Mouse (Mus musculus): ENCODE data around the gene Vezt. TPM values are rescaled to one million over a fixed set of nuclear protein-coding genes. Genes with fewer than 3 reads are reported as not detected.
A peak's percentile ranks its signal among the peaks of the same experiment; 100 is the strongest.

The Vezt gene
- polyA plus RNA-seq, 1 experiment from 2014 or later: 21.1 TPM

DNA sequence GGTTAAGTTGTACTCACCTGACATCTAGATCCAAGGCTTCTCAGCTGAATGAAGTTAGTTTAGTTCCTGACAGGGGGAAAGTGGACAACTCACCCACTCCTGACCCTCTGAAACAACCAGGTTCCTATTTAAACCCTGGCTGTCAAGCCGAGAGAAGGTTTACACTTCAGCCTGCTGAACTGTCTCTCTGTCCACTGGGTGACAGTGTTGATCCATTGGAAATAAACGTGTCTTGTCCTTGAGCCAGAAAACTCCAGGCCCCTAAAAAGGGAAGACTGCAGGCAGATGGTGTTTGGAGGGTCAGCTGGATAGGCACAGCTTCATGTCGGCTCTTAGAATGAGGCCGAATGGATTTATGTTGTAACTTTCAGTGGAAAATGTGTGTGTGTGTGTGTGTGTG, 90.3 kb downstream of the Vezt start:
- 19% methylated on average over 4 of the region's 4 CpGs for WGBS
- no peak overlapping the region for H3K4me2 ChIP-seq
- H3K9me3 ChIP-seq: no peaks in the 10 kb centered on the region
- no peak overlapping the region for H3K9ac ChIP-seq
- no peaks in the 10 kb centered on the region for H3K36me3 ChIP-seq
- H3K27ac ChIP-seq: 0 out of 2 replicates have a peak overlapping the region, but pooled peaks have one; percentile 16
- ATAC-seq (ENCODE audit: insufficient read depth, low FRiP score, low read depth): peak; percentile 14; the same call in 1 of the 2 replicates
- peaks cover 14% of the 10 kb centered on the region for H3K4me1 ChIP-seq
- H3K4me3 ChIP-seq (replicated peaks): no peak overlapping the region
- no peaks in the 10 kb centered on the region for H3K27me3 ChIP-seq (replicated peaks)

DNA sequence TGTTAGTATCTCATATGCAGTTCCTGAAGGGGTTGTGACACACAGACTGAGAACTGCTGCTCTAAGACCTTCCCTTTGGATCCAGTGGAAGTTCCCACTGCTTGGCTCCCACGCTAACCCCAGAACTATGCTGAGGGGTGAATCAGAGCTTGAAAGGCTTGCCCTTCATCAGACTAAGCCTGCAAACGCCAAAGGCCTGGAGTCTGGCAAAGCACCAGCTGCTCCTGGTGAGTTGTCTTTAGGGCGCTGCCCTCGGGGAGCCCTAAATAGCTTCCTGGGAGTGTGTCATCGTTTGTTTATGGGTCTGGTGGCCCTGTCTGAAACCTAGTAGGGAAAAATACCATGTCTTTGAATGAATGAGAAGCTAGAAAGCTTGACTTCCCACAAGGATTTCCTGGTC, 91.4 kb downstream of the Vezt start:
- Histone ChIP-seq H3K9me3 (no peaks in the 10 kb centered on the region), H3K4me2 (no peak overlapping the region), H3K27ac (peak overlapping the region; percentile 17; the same call in 1 of the 2 replicates), H3K27me3 (replicated peaks) (no peaks in the 10 kb centered on the region), H3K36me3 (no peaks in the 10 kb centered on the region), H3K4me3 (replicated peaks) (no peak overlapping the region), H3K9ac (no peak overlapping the region), H3K4me1 (peaks cover 14% of the 10 kb centered on the region)
- 42% methylated on average over 5 of the region's 5 CpGs for WGBS
- ATAC-seq (ENCODE audit: insufficient read depth, low FRiP score, low read depth): no peak

DNA sequence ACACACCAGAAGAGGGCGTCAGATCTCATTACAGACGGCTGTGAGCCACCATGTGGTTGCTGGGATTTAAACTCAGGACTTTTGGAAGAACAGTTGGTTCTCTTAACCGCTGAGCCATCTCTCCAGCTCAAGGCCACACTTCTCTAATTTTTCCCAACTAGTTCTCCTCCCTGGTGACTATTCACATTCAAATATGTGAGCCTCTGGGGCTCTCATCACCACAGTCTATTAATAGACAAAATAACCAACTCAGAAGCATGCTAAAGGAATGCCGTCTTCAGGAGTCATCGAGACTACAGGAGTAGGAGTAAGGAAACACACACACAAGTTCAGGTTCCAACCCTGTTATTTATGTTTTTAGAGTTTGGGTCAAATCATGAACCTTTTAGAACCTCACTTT, 95.3 kb downstream of the Vezt start:
- H3K4me1 ChIP-seq: peaks cover 9% of the 10 kb centered on the region
- no peak for ATAC-seq (ENCODE audit: insufficient read depth, low FRiP score, low read depth)

DNA sequence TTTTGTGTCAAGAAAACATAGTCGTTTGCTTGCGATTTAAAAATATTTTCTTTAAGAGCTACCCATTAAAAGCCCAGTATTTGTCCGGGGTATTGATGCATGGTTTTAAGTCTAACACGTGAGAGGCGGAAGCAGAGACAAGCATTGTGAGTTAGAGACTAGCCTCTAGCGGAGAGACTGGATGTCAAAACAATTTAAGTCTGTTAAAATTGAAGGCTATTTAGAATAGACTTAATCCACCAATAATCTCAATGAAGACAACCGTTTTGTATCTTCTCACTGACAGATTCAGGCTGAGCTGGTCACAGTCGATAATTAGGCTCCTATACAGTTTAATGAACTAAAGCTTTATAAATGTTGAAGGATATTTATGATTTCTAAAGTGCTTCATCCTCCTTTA, 95.9 kb downstream of the Vezt start:
- H3K27ac ChIP-seq: no peak overlapping the region
- H3K9ac ChIP-seq: no peak overlapping the region
- ATAC-seq (ENCODE audit: insufficient read depth, low FRiP score, low read depth): no peak
- H3K36me3 ChIP-seq: no peaks in the 10 kb centered on the region
- peaks cover 9% of the 10 kb centered on the region for H3K4me1 ChIP-seq
- 78% methylated on average over 8 of the region's 8 CpGs for WGBS
- H3K27me3 ChIP-seq (replicated peaks): no peaks in the 10 kb centered on the region
- no peak overlapping the region for H3K4me2 ChIP-seq
- H3K4me3 ChIP-seq (replicated peaks): no peak overlapping the region
- no peaks in the 10 kb centered on the region for H3K9me3 ChIP-seq

More for the DNA sequence above, 95.3 kb downstream of the Vezt start:
- WGBS: 87% methylated on average over 5 of the region's 5 CpGs
- H3K36me3 ChIP-seq: no peaks in the 10 kb centered on the region
- no peak overlapping the region for H3K4me2 ChIP-seq
- no peaks in the 10 kb centered on the region for H3K9me3 ChIP-seq
- H3K27me3 ChIP-seq (replicated peaks): no peaks in the 10 kb centered on the region
- no peak overlapping the region for H3K27ac ChIP-seq
- no peak overlapping the region for H3K9ac ChIP-seq
- no peak overlapping the region for H3K4me3 ChIP-seq (replicated peaks)

DNA sequence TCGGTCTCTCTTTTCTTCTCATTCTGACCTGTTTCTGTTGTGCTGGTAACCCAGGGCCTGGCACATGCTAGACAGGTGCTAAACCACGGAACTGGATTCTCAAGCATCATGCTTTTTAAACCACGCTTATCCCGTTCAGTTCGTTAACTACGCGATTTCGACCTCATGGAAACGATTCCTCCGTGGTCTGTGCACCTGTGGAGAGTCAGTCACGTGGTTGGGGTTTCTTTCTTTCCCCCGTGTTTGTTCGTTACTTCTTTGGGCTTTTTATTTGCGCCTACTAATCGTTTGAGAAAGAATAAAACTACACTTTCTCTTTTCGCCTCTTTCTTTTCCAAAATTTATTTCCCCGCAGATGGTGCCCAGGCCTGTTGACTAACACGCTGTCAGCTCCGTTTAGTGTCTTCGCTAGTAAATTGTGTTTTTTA, 96.8 kb downstream of the Vezt start:
- WGBS: 89% methylated on average over 20 of the region's 20 CpGs
- Histone ChIP-seq H3K9ac (no peak overlapping the region), H3K4me2 (no peak overlapping the region), H3K27ac (no peak overlapping the region), H3K27me3 (replicated peaks) (no peaks in the 10 kb centered on the region), H3K4me1 (0 out of 2 replicates have a peak, but pooled peaks cover 5% of the 10 kb centered on the region), H3K9me3 (no peaks in the 10 kb centered on the region), H3K36me3 (no peaks in the 10 kb centered on the region), H3K4me3 (replicated peaks) (no peak overlapping the region)
- no peak for ATAC-seq (ENCODE audit: insufficient read depth, low FRiP score, low read depth)

DNA sequence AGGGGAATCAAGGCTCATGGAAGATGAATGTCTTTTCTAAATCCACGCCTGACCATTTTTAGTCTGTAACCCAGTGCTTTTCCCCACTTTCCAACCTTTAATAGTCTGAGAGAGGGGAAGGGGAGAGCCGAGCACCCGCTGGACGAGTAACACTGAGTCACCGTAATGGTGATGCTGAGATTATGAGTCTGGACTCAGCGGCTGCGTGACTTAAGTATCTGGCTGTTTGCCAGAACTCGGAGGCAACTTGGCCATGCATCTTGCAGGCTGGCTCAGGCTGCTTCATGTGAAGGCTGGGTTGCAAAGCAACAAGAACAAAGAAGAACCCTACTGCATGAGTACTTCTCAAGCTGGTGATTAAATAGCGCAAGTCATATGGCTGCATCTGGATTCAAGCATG, 101.6 kb downstream of the Vezt start:
- no peak overlapping the region for H3K27ac ChIP-seq
- H3K4me1 ChIP-seq: 0 out of 2 replicates have a peak, but pooled peaks cover 3% of the 10 kb centered on the region
- no peak overlapping the region for H3K4me3 ChIP-seq (replicated peaks)
- no peak overlapping the region for H3K4me2 ChIP-seq
- 25% methylated on average over 9 of the region's 9 CpGs for WGBS
- no peak overlapping the region for H3K9ac ChIP-seq
- no peaks in the 10 kb centered on the region for H3K36me3 ChIP-seq
- 0 out of 2 replicates have a peak, but pooled peaks have one; percentile 58 for ATAC-seq (ENCODE audit: insufficient read depth, low FRiP score, low read depth)
- no peaks in the 10 kb centered on the region for H3K27me3 ChIP-seq (replicated peaks)
- H3K9me3 ChIP-seq: no peaks in the 10 kb centered on the region

DNA sequence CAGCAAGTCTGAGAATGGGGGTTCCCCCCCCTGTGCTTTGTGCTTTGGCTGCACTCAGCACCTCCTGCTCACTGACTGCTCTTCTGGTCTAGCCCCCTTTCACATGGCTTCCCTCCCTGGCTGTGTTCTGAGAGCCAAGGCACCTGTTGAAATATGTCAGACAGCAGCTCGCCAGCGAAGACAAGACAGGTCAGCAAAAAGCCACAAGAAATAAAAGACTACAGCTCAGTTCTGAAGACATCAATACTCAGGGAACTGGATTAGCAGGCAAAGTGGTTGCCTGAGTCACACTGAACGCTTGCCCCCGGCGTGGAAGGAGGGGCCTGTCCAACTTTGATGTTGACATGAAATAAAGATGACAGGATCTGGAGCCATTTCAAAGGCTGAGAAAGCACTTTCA, 102.8 kb downstream of the Vezt start:
- 48% methylated on average over 5 of the region's 5 CpGs for WGBS
- Histone ChIP-seq H3K36me3 (no peaks in the 10 kb centered on the region), H3K4me2 (no peak overlapping the region), H3K9me3 (no peaks in the 10 kb centered on the region), H3K4me3 (replicated peaks) (no peak overlapping the region), H3K4me1 (0 out of 2 replicates have a peak, but pooled peaks cover 3% of the 10 kb centered on the region), H3K27me3 (replicated peaks) (no peaks in the 10 kb centered on the region), H3K27ac (peak overlapping the region; percentile 57), H3K9ac (no peak overlapping the region)
- ATAC-seq (ENCODE audit: insufficient read depth, low FRiP score, low read depth): 0 out of 2 replicates have a peak, but pooled peaks have one; percentile 44

DNA sequence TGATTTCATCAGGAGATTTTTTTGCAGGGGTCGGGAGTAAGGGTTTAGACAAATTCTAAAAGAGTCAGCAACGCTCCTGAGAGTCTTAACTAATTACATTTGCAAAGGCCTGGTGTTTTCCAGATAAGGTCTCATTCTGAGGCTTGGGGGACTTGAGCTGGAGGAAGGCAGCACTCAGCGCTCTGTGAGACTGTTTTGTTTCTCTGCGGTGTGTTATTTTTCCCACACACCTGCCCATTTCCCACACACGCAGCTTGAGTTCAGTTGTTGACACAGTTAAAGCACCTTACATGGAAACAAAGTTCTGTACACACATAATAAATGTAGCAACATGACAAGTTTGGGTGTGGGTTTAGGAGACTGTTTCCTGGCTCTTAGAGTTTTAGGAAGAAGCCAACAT, 103.6 kb downstream of the Vezt start:
- no peaks in the 10 kb centered on the region for H3K27me3 ChIP-seq (replicated peaks)
- no peaks in the 10 kb centered on the region for H3K9me3 ChIP-seq
- no peaks in the 10 kb centered on the region for H3K36me3 ChIP-seq
- H3K27ac ChIP-seq: peak overlapping the region; percentile 57
- no peak overlapping the region for H3K4me3 ChIP-seq (replicated peaks)
- H3K4me1 ChIP-seq: 0 out of 2 replicates have a peak, but pooled peaks cover 3% of the 10 kb centered on the region
- WGBS: 64% methylated on average over 5 of the region's 5 CpGs
- no peak overlapping the region for H3K9ac ChIP-seq
- no peak overlapping the region for H3K4me2 ChIP-seq
- ATAC-seq (ENCODE audit: insufficient read depth, low FRiP score, low read depth): no peak

DNA sequence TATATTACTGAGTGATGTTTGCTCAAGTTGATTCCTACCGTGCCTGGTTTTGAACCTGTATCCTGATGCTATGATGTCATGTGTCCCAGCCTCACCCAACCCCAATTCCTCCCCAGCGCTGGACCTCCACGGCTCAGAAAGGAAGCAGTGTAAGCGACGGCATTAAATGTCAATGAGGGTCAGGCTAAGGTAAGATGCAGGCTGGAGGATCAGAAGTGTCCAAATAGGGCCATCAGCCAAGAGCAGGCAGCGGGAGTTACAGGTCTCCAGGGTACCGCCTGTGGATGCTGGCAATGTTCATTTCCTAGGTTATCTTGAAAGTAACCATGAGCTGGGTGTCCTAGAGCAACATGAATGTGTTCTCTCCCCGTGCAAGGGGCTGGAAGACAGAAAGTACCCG, 104.2 kb downstream of the Vezt start:
- H3K27me3 ChIP-seq (replicated peaks): no peaks in the 10 kb centered on the region
- ATAC-seq (ENCODE audit: insufficient read depth, low FRiP score, low read depth): no peak

DNA sequence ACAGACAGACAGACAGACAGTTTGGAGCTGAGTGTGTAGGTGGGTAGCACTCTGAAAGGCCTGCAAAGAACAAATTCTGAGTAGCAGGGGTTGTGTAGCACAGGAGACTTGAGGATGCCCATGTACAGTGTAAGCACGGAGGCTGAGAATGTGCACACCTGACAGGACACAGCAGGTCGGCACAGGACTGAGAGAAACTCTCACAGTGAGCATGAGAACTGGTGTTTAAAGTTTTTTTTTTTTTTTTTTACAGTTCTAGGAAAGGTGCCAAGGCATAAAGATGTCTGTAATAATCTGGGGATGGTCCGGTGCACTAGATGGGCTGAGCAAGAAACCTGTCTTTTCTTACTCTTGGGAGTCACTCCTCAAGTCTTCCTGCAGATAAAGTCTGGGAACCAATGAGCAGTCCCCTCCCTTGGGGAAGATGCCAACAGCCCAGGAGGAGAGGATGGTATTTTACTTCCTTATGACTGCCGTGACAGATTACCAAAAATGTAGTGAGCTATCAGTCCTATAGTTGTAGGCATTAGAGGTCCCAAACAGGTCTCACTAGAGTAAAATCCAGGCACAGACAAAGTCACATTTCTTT, 105.3 kb downstream of the Vezt start:
- no peak overlapping the region for H3K27ac ChIP-seq
- H3K4me2 ChIP-seq: no peak overlapping the region
- H3K9me3 ChIP-seq: no peaks in the 10 kb centered on the region
- ATAC-seq (ENCODE audit: insufficient read depth, low FRiP score, low read depth): peak; percentile 70; the same call in 1 of the 2 replicates
- H3K4me1 ChIP-seq: 0 out of 2 replicates have a peak, but pooled peaks cover 3% of the 10 kb centered on the region
- WGBS: 52% methylated on average over 4 of the region's 4 CpGs
- H3K9ac ChIP-seq: no peak overlapping the region
- H3K27me3 ChIP-seq (replicated peaks): no peaks in the 10 kb centered on the region
- H3K4me3 ChIP-seq (replicated peaks): no peak overlapping the region
- H3K36me3 ChIP-seq: no peaks in the 10 kb centered on the region

More for the DNA sequence above, 104.2 kb downstream of the Vezt start:
- no peak overlapping the region for H3K4me2 ChIP-seq
- 64% methylated on average over 9 of the region's 9 CpGs for WGBS
- H3K27ac ChIP-seq: 0 out of 2 replicates have a peak overlapping the region, but pooled peaks have one; percentile 23
- no peaks in the 10 kb centered on the region for H3K9me3 ChIP-seq
- no peak overlapping the region for H3K9ac ChIP-seq
- H3K4me3 ChIP-seq (replicated peaks): no peak overlapping the region
- H3K36me3 ChIP-seq: no peaks in the 10 kb centered on the region
- H3K4me1 ChIP-seq: 0 out of 2 replicates have a peak, but pooled peaks cover 3% of the 10 kb centered on the region

DNA sequence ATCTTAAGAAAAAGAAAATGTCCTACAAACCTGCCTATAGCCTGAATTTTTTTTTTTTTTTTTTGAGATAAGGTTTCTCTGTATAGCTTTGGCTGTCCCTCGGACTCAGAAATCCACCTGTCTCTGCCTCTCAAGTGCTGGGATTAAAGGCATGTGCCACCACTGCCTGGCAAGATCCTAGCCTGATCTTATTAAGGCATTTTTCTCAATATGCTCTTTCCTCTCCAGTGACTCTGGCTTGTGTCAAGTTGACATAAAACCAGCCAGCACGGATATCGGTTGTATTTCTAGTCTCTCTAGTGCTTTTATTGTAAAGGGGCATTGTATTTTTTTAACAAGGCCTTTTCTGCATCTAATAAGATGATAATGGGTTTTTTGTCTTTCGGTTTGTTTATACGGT, 111.0 kb downstream of the Vezt start:
- H3K9me3 ChIP-seq: no peaks in the 10 kb centered on the region
- H3K9ac ChIP-seq: no peak overlapping the region
- no peaks in the 10 kb centered on the region for H3K36me3 ChIP-seq
- no peak overlapping the region for H3K4me3 ChIP-seq (replicated peaks)
- H3K4me2 ChIP-seq: no peak overlapping the region
- ATAC-seq (ENCODE audit: insufficient read depth, low FRiP score, low read depth): no peak
- H3K27me3 ChIP-seq (replicated peaks): no peaks in the 10 kb centered on the region
- H3K4me1 ChIP-seq: no peaks in the 10 kb centered on the region
- 80% methylated on average over 5 of the region's 5 CpGs for WGBS
- H3K27ac ChIP-seq: no peak overlapping the region

DNA sequence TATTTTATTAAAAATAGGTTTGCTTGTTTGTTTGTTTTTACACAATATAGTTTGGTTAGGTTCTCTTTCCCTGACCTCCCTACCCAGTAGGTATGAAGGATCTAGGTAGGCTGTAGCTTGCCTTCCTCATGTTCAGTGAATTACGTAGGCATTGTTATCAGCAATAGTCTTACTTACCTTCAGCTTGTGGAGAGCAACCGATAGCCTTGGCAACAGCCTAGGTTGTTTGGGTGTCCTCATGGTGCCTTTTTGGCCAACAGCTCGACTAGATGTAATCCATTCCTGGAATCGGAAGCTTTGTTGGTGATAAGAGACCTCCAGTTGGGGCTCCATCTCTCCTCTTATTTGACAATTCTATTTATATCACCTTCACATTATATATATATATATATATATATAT, 114.5 kb downstream of the Vezt start:
- Histone ChIP-seq H3K9me3 (no peaks in the 10 kb centered on the region), H3K4me1 (no peaks in the 10 kb centered on the region), H3K27me3 (replicated peaks) (no peaks in the 10 kb centered on the region), H3K27ac (no peak overlapping the region), H3K4me2 (no peak overlapping the region), H3K36me3 (no peaks in the 10 kb centered on the region), H3K4me3 (replicated peaks) (no peak overlapping the region), H3K9ac (no peak overlapping the region)
- ATAC-seq (ENCODE audit: insufficient read depth, low FRiP score, low read depth): no peak
- WGBS: 91% methylated on average over 4 of the region's 4 CpGs

All from stomach, embryonic 15.5 days (tissue).